Mouse (Mus musculus): ENCODE results near the gene Cyfip1.

DNA sequence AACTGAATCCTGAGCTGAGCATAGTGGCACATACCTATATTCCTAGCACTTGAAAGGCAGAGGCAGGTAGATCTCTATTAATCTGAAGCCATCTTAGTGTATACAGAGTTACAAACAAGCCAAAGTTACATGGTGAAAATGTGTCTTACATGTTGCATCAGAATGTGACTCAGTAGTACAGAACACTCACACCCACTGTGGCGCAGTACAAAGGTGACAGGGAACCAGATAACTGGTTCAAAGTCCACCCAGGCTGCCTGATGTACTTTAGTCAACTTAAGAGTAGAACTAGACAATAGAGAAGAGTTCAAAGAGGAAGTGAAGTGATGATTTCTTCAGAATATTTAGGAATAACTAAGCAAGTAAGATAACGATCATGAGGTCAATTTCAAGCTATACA, 93.5 kb downstream of the Cyfip1 start:
- no peak for TF ChIP-seq GABPA (IDR thresholded peaks at IDR 0.05; ENCODE audit: insufficient replicate concordance, low read depth, low read length)
- TF ChIP-seq POLR2A (IDR thresholded peaks at IDR 0.05; ENCODE audit: low read depth, low read length), result no peak
- no peak for TF ChIP-seq USF2 (conservative IDR thresholded peaks at IDR 0.05; ENCODE audit: low read depth, low read length)
- no peak for TF ChIP-seq CTCF (conservative IDR thresholded peaks at IDR 0.05 in 1 of 2, IDR thresholded peaks at IDR 0.05 in 1 of 2; ENCODE audit: low read depth in 2 of 2, low read length in 2 of 2)
- TF ChIP-seq KAT2A (IDR thresholded peaks at IDR 0.05; ENCODE audit: insufficient replicate concordance, low read length), result no peak
- TF ChIP-seq ZC3H11A (IDR thresholded peaks at IDR 0.05; ENCODE audit: low read depth, low read length), result no peak
- no peak for TF ChIP-seq EP300 (IDR thresholded peaks at IDR 0.05; ENCODE audit: low read length)
- TF ChIP-seq BHLHE40 (IDR thresholded peaks at IDR 0.05; ENCODE audit: low read depth, low read length), result no peak
- no peak for TF ChIP-seq POLR2AphosphoS2 (IDR thresholded peaks at IDR 0.05; ENCODE audit: low read depth, low read length)
- TF ChIP-seq TCF12 (IDR thresholded peaks at IDR 0.05; ENCODE audit: low read depth, low read length), result no peak
- no peak for TF ChIP-seq CHD1 (IDR thresholded peaks at IDR 0.05; ENCODE audit: low read depth, low read length)
- no peak for TF ChIP-seq MAFK (IDR thresholded peaks at IDR 0.05; ENCODE audit: insufficient replicate concordance, low read length)
